Mouse (Mus musculus): Measurements from ENCODE around the gene Aldh3b3. TPM values are rescaled to one million over a fixed set of nuclear protein-coding genes. Genes with fewer than 3 reads are reported as not detected.

Aldh3b3 gene
- 0.39 and 0.92 TPM in 2 replicates for polyA plus RNA-seq (2015; fragmentation: Nextera tagmentation; extraction: Ambion mirVana)

DNA sequence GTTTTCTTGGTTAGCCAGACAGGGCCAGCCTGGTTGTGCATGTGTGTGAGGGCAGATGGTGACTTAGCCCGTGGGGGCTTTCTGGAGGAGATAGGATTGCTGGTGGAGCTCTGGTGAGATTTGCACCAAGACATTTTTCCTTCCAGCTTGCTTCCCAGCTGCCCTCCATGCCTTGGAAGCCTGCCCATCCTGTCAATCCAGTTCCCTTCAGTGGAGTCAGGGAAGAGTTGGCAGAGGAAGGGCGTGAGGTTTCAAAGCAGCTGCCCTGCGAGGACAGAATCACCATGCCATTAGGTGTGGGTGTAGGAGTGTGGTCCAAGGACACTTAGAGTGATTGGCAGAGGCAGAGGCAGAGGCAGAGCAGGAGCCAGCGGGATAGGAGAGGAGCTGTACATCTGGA, at the start of gene Aldh3b3:
Aldh3b3 (plus strand) TSS at position 176 of the 400 bp plus-strand sequence.
- no peaks in the 10 kb centered on the region for H3K9me3 ChIP-seq (replicated peaks; ENCODE audit: control insufficient read depth, low read length)
- no peaks in the 10 kb centered on the region for H3K4me1 ChIP-seq (ENCODE audit: control insufficient read depth, insufficient read depth, low read length)
- H3K4me3 ChIP-seq (replicated peaks; ENCODE audit: low read length) = no peak within 1 kb of the TSS
- ATAC-seq (ENCODE audit: insufficient read depth, low FRiP score) = no peak
- no peak within 1 kb of the TSS for H3K4me2 ChIP-seq (ENCODE audit: low read depth, low read length)
- H3K36me3 ChIP-seq (ENCODE audit: control insufficient read depth, insufficient read depth, low read length) = no peaks in the 10 kb centered on the region
- H3K9ac ChIP-seq (ENCODE audit: low read length) = no peak within 1 kb of the TSS; the same call in 1 of the 2 replicates
- 58% methylated on average over 4 of the region's 4 CpGs for WGBS
- H3K27ac ChIP-seq (ENCODE audit: low read length) = no peak within 1 kb of the TSS
- no peaks in the 10 kb centered on the region for H3K27me3 ChIP-seq (ENCODE audit: control insufficient read depth, insufficient read depth, low read length)

DNA sequence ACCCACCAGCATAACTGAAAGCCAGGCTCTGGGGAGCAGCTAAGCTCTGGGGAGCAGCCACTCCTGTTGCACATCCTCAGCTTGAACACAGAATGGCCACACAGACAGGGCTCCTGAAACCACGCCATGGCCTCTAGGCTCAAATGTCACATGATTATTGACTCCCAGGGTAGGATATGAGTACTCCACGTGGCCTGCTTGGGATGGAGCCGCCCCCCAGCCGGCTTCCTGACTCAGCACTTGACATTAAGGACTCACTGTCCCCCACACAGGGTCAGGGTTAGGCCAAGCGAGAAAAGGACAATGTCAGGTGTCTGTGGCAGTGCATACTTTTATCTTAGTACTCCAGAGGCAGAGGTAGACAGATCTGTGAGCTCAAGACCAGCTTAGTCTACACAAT, 48.2 kb upstream of the Aldh3b3 start:
- WGBS = 66% methylated on average over 5 of the region's 5 CpGs
- no peak overlapping the region for H3K27ac ChIP-seq (ENCODE audit: low read length)
- no peak overlapping the region for H3K9ac ChIP-seq (ENCODE audit: low read length)
- no peak for ATAC-seq (ENCODE audit: insufficient read depth, low FRiP score)
- peaks cover 11% of the 10 kb centered on the region; the same call in 1 of the 2 replicates for H3K36me3 ChIP-seq (ENCODE audit: control insufficient read depth, insufficient read depth, low read length)
- H3K4me1 ChIP-seq (ENCODE audit: control insufficient read depth, insufficient read depth, low read length) = peaks cover 41% of the 10 kb centered on the region
- no peak overlapping the region for H3K4me2 ChIP-seq (ENCODE audit: low read depth, low read length)
- H3K9me3 ChIP-seq (replicated peaks; ENCODE audit: control insufficient read depth, low read length) = no peaks in the 10 kb centered on the region
- H3K4me3 ChIP-seq (replicated peaks; ENCODE audit: low read length) = no peak overlapping the region
- no peaks in the 10 kb centered on the region for H3K27me3 ChIP-seq (ENCODE audit: control insufficient read depth, insufficient read depth, low read length)

DNA sequence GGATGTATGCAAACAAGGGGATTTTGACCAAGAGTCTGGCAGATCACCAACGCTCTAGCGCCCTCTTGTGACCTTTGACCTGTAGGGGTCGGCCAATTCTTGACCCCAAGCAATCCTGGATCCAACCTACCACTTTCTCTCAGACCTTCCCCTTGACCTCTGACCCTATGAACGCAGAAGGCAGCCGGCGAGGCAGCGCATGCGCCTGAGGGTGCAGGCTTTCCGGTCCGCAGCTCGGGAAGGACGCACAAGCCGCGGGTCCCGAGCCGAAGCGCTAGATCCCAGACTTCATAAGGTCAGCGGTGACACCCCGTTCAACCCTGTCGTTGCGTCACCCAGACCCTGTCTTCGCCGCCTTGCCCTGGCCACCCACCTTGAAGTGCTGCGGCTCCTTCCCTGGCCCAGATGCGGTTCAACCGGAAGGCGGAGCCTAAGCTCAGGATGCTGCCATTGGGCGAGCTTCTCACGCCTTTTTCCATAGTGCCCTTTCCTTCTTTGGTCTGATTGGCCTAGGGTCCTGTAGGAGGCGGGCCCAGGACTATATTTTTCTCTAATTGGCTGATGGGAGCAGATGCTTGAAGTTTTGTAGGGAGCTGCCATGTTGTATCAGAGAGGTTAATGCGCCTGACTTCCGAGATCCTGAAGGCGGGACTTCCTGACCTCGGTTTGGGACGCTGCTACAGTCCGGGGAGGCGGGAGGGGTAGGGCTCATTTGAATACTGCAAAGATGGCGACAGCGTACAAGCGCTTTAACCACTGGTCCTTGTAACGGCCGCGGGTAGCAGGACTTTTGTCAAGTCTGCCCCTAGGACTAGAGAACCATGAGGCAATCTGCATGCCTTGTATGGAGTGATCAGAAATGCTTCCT, 45.9 kb upstream of the Aldh3b3 start, which contains the start of gene Ndufs8:
Ndufs8 (minus strand) TSS at position 438 of the 868 bp plus-strand sequence.
- Histone ChIP-seq H3K9me3 (replicated peaks; ENCODE audit: control insufficient read depth, low read length) (no peaks in the 10 kb centered on the region), H3K4me3 (replicated peaks; ENCODE audit: low read length) (peak within 1 kb of the TSS; percentile 73), H3K27me3 (ENCODE audit: control insufficient read depth, insufficient read depth, low read length) (no peaks in the 10 kb centered on the region), H3K36me3 (ENCODE audit: control insufficient read depth, insufficient read depth, low read length) (peaks cover 11% of the 10 kb centered on the region; the same call in 1 of the 2 replicates), H3K27ac (ENCODE audit: low read length) (peak within 1 kb of the TSS; percentile 82), H3K9ac (ENCODE audit: low read length) (peak within 1 kb of the TSS; percentile 82), H3K4me1 (ENCODE audit: control insufficient read depth, insufficient read depth, low read length) (peaks cover 24% of the 10 kb centered on the region), H3K4me2 (ENCODE audit: low read depth, low read length) (peak within 1 kb of the TSS; percentile 97)
- ATAC-seq (ENCODE audit: insufficient read depth, low FRiP score) = peak; percentile 97
- WGBS = under 1% methylated on average over 43 of the region's 43 CpGs

DNA sequence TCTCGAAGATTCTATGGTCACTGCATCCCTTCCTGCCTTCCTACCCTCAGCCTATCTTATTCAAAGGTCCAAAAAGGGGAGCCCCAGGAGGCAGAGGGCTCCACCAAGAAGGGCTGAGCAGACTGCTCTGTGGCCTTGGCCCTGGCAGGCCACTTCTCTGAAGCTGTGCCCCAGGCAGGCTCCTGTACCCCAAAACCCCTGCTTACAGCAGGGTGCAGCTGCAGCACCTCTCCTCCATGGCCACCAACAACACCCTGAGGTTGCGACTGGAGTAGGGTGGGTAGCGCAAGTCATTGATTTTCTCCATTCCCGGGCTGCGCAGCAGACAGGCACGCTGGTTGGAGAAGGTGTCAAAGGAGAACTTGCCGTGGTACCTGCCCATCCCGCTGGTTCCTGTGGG, 44.8 kb upstream of the Aldh3b3 start:
- no peak for ATAC-seq (ENCODE audit: insufficient read depth, low FRiP score)
- no peaks in the 10 kb centered on the region for H3K9me3 ChIP-seq (replicated peaks; ENCODE audit: control insufficient read depth, low read length)
- peaks cover 19% of the 10 kb centered on the region for H3K4me1 ChIP-seq (ENCODE audit: control insufficient read depth, insufficient read depth, low read length)
- WGBS = 85% methylated on average over 8 of the region's 8 CpGs
- peaks cover 9% of the 10 kb centered on the region; the same call in 1 of the 2 replicates for H3K36me3 ChIP-seq (ENCODE audit: control insufficient read depth, insufficient read depth, low read length)
- H3K9ac ChIP-seq (ENCODE audit: low read length) = peak overlapping the region; percentile 77
- H3K27me3 ChIP-seq (ENCODE audit: control insufficient read depth, insufficient read depth, low read length) = no peaks in the 10 kb centered on the region
- H3K4me2 ChIP-seq (ENCODE audit: low read depth, low read length) = peak overlapping the region; percentile 97
- peak overlapping the region; percentile 73 for H3K4me3 ChIP-seq (replicated peaks; ENCODE audit: low read length)
- H3K27ac ChIP-seq (ENCODE audit: low read length) = peak overlapping the region; percentile 82; the same call in 1 of the 2 replicates

DNA sequence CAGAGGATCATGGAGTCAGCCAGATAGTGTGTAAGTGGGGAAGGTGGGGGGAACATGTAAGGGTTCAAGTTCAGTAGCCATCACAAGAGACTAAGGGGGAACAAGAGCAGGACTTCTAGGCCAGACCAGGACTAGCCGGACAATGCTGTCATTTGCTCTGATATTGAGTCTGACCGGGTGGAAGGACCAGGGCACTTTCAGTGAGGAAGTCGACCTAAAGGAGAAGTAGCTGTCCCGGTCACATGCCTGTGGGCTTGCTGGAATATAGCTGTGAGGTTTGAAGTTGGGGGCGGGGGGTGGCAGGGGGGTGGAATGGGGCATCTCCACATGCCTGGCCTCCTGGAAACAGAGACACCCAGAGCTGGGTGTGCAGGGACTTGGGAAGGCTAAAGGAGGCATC, 43.9 kb upstream of the Aldh3b3 start:
- H3K4me2 ChIP-seq (ENCODE audit: low read depth, low read length) = no peak overlapping the region
- no peak overlapping the region for H3K4me3 ChIP-seq (replicated peaks; ENCODE audit: low read length)
- ATAC-seq (ENCODE audit: insufficient read depth, low FRiP score) = no peak
- H3K27ac ChIP-seq (ENCODE audit: low read length) = no peak overlapping the region
- no peaks in the 10 kb centered on the region for H3K27me3 ChIP-seq (ENCODE audit: control insufficient read depth, insufficient read depth, low read length)
- peaks cover 19% of the 10 kb centered on the region for H3K4me1 ChIP-seq (ENCODE audit: control insufficient read depth, insufficient read depth, low read length)
- 0 out of 2 replicates have a peak, but pooled peaks cover 2% of the 10 kb centered on the region for H3K36me3 ChIP-seq (ENCODE audit: control insufficient read depth, insufficient read depth, low read length)
- WGBS = 85% methylated on average over 5 of the region's 5 CpGs
- H3K9me3 ChIP-seq (replicated peaks; ENCODE audit: control insufficient read depth, low read length) = no peaks in the 10 kb centered on the region
- no peak overlapping the region for H3K9ac ChIP-seq (ENCODE audit: low read length)

DNA sequence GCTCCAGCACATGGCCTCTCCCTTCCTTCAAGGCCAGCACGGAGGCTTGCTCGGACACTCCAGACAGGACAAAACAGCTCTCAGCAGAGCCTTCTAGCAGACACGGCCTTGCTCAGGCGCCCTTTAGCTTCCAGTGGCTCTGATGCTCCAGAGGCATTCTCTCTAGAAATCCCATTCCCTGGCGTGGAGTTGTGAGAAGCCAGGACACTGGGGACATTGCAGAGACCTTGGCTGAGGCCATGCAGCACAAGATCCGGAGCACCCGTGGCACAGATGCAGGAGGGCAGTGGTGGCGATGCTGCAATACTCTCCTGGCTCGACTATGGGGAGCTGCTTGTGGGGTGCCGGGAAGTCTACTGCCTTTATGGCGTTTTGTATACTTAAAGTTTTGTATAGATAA, 41.7 kb upstream of the Aldh3b3 start:
- ATAC-seq (ENCODE audit: insufficient read depth, low FRiP score) = no peak
- 79% methylated on average over 11 of the region's 11 CpGs for WGBS

DNA sequence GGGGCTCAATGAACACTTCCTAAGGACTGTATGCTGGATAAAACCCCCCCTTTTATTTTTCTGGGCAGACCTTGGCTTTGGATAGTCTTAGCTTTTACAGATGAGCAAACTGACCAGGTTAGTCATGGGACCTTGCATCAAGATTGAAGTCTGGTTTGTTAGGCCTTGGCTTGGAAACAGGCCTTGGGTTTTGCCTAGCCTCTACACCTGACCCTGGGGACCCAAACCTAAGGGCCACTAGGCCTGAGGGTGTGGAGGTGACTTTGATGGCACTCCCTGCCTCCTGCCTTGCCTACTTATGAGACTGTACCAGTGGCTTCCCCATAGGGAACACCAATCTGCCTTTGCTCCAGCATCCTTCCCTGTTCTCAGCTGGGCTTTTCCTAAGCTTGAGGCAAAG, 38.5 kb upstream of the Aldh3b3 start:
- H3K4me2 ChIP-seq (ENCODE audit: low read depth, low read length) = no peak overlapping the region
- H3K9ac ChIP-seq (ENCODE audit: low read length) = no peak overlapping the region
- no peaks in the 10 kb centered on the region for H3K9me3 ChIP-seq (replicated peaks; ENCODE audit: control insufficient read depth, low read length)
- H3K4me3 ChIP-seq (replicated peaks; ENCODE audit: low read length) = no peak overlapping the region
- no peak for ATAC-seq (ENCODE audit: insufficient read depth, low FRiP score)
- H3K4me1 ChIP-seq (ENCODE audit: control insufficient read depth, insufficient read depth, low read length) = peaks cover 8% of the 10 kb centered on the region; the same call in 1 of the 2 replicates
- no peaks in the 10 kb centered on the region for H3K36me3 ChIP-seq (ENCODE audit: control insufficient read depth, insufficient read depth, low read length)
- no peak overlapping the region for H3K27ac ChIP-seq (ENCODE audit: low read length)
- no peaks in the 10 kb centered on the region for H3K27me3 ChIP-seq (ENCODE audit: control insufficient read depth, insufficient read depth, low read length)

More for the DNA sequence above, 41.7 kb upstream of the Aldh3b3 start:
- Histone ChIP-seq H3K27ac (ENCODE audit: low read length) (no peak overlapping the region), H3K27me3 (ENCODE audit: control insufficient read depth, insufficient read depth, low read length) (no peaks in the 10 kb centered on the region), H3K9ac (ENCODE audit: low read length) (no peak overlapping the region), H3K4me1 (ENCODE audit: control insufficient read depth, insufficient read depth, low read length) (peaks cover 14% of the 10 kb centered on the region), H3K9me3 (replicated peaks; ENCODE audit: control insufficient read depth, low read length) (no peaks in the 10 kb centered on the region), H3K4me3 (replicated peaks; ENCODE audit: low read length) (no peak overlapping the region), H3K36me3 (ENCODE audit: control insufficient read depth, insufficient read depth, low read length) (no peaks in the 10 kb centered on the region), H3K4me2 (ENCODE audit: low read depth, low read length) (no peak overlapping the region)

DNA sequence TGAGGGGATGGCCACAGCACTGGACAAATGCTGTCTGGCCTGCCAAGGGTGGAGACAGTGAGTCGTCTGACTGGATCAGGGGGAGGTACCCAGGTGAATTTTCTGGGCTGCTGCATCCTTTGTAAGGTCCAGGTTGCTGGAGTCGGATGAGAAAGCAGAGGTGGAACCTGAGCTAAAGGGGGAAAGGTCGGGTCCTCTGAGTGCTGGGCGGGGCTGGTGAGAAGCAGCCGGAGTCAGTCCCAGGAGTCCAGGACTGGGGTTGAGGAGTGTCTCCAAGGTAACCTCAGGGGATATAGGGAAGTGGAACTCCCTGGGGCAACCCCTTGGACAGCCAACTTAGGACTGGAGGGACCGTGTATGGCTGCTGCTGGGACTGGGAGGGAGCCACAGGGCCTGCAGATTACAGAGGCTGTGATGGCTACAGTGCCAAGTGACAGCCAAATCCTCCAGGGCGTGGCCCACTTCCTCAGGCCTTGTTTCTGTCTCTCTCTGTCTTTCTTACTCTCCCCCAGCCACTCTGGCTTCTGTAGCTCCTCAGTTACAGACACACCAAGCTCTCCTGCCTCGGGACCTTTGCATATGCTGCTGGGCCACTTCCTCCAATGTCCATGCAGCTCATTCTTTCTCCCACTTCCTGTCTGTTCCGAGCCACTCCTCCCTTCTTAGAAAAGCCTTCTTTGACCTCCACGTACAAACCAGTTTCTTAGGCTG, 35.6 kb upstream of the Aldh3b3 start:
- H3K9me3 ChIP-seq (replicated peaks; ENCODE audit: control insufficient read depth, low read length) = no peaks in the 10 kb centered on the region
- WGBS = 49% methylated on average over 10 of the region's 10 CpGs
- H3K4me3 ChIP-seq (replicated peaks; ENCODE audit: low read length) = no peak overlapping the region
- no peak overlapping the region for H3K4me2 ChIP-seq (ENCODE audit: low read depth, low read length)
- H3K36me3 ChIP-seq (ENCODE audit: control insufficient read depth, insufficient read depth, low read length) = no peaks in the 10 kb centered on the region
- no peak overlapping the region for H3K9ac ChIP-seq (ENCODE audit: low read length)
- no peaks in the 10 kb centered on the region for H3K27me3 ChIP-seq (ENCODE audit: control insufficient read depth, insufficient read depth, low read length)
- H3K27ac ChIP-seq (ENCODE audit: low read length) = peak overlapping the region; percentile 34
- no peak for ATAC-seq (ENCODE audit: insufficient read depth, low FRiP score)
- H3K4me1 ChIP-seq (ENCODE audit: control insufficient read depth, insufficient read depth, low read length) = peaks cover 8% of the 10 kb centered on the region; the same call in 1 of the 2 replicates

DNA sequence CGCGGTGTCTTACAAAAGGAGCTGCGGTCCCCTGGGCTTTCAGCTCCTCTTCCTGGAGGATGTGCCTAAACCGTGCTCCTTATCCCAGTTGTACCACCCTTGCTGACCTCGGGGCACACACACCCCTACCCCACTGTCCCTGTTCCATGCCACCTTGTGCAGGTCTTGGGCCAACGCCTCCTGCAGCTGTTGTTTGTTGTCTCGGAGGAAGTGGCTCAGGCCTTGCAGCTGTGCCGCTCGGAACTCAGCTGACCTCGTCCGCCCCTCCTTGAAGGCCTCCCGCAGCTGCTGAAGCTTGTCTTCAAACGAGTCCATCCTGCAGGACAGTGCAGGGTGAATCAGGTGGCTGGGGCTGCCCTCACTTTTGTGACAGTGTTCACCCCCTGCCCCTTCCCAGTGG, 34.9 kb upstream of the Aldh3b3 start:
- Histone ChIP-seq H3K9me3 (replicated peaks; ENCODE audit: control insufficient read depth, low read length) (no peaks in the 10 kb centered on the region), H3K4me2 (ENCODE audit: low read depth, low read length) (no peak overlapping the region), H3K4me3 (replicated peaks; ENCODE audit: low read length) (no peak overlapping the region), H3K36me3 (ENCODE audit: control insufficient read depth, insufficient read depth, low read length) (no peaks in the 10 kb centered on the region), H3K4me1 (ENCODE audit: control insufficient read depth, insufficient read depth, low read length) (peaks cover 8% of the 10 kb centered on the region; the same call in 1 of the 2 replicates), H3K27me3 (ENCODE audit: control insufficient read depth, insufficient read depth, low read length) (no peaks in the 10 kb centered on the region), H3K9ac (ENCODE audit: low read length) (no peak overlapping the region), H3K27ac (ENCODE audit: low read length) (peak overlapping the region; percentile 34)
- 49% methylated on average over 13 of the region's 13 CpGs for WGBS
- ATAC-seq (ENCODE audit: insufficient read depth, low FRiP score) = 0 out of 2 replicates have a peak, but pooled peaks have one; percentile 27

All from stomach, embryonic 16.5 days (tissue).